Mouse (Mus musculus): ENCODE results near the gene Plekhg6. TPM values are rescaled to one million over a fixed set of nuclear protein-coding genes. Genes with fewer than 3 reads are reported as not detected.

The Plekhg6 gene
- polyA plus RNA-seq, 1 experiment from 2014 or later = 0.49 TPM

DNA sequence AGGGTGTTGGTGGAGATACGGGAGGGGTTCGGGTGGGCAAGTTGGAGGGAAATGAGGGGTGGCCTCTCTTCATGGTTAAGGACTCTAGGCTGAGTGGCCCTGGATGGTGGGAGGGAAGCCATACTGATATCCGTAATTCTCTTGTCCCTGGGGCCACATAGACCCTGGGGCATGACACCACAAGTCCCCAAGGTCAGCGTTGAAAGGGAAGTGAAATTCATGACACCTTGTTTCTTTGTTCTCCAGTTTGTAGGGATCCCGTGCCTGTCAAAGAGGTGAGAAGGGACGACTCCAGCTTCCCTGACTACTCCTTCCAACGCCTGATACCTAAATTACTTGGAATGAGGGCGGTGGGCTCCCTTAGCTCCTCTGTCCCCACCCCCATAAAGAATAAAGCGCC, 19.7 kb downstream of the Plekhg6 start:
- 79% methylated on average over 9 of the region's 9 CpGs for WGBS
- ATAC-seq (ENCODE audit: low read depth) = no peak
- Histone ChIP-seq H3K36me3 (ENCODE audit: control insufficient read depth, insufficient read depth, low read length) (peaks cover 44% of the 10 kb centered on the region), H3K27me3 (ENCODE audit: control insufficient read depth, insufficient read depth, low read depth, low read length) (no peaks in the 10 kb centered on the region), H3K4me1 (replicated peaks; ENCODE audit: control insufficient read depth, insufficient read depth, low read length) (peaks cover 13% of the 10 kb centered on the region), H3K4me2 (ENCODE audit: low read depth, low read length) (no peak overlapping the region), H3K27ac (ENCODE audit: low read length) (no peak overlapping the region), H3K9me3 (ENCODE audit: control insufficient read depth, low read length) (no peaks in the 10 kb centered on the region), H3K4me3 (ENCODE audit: low read length) (no peak overlapping the region), H3K9ac (ENCODE audit: low read length) (no peak overlapping the region)

- H3K27ac ChIP-seq (ENCODE audit: low read length) = no peak overlapping the region
- H3K9me3 ChIP-seq (ENCODE audit: control insufficient read depth, low read length) = no peaks in the 10 kb centered on the region
- no peak overlapping the region for H3K4me3 ChIP-seq (ENCODE audit: low read length)
- peaks cover 44% of the 10 kb centered on the region for H3K36me3 ChIP-seq (ENCODE audit: control insufficient read depth, insufficient read depth, low read length)
- no peak overlapping the region for H3K9ac ChIP-seq (ENCODE audit: low read length)
- no peak overlapping the region for H3K4me2 ChIP-seq (ENCODE audit: low read depth, low read length)
- no peaks in the 10 kb centered on the region for H3K27me3 ChIP-seq (ENCODE audit: control insufficient read depth, insufficient read depth, low read depth, low read length)
- 44% methylated on average over 9 of the region's 9 CpGs for WGBS
- no peak for ATAC-seq (ENCODE audit: low read depth)
- H3K4me1 ChIP-seq (replicated peaks; ENCODE audit: control insufficient read depth, insufficient read depth, low read length) = peaks cover 21% of the 10 kb centered on the region
Measured at GRCm38 (mm10) chr6:125359999-125360398, 20.6 kb downstream of the Plekhg6 start.

DNA sequence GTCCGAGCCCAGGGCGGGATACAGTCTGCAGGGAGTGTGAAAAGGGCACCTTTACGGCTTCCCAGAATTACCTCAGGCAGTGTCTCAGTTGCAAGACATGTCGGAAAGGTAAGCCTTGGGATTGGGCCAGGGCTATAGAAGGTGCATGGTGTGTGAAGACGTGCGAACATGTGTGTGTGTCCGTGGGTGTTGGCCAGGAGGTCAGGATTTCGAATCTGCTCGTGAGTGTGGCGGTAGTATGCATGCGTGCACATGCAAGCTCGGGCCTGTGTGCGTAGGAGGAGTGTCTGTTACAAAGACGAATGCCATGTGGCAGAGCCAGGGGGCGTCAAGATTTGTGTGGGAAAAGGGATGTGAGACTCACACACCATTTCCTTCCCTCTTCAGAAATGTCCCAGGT, 23.3 kb downstream of the Plekhg6 start:
- no peaks in the 10 kb centered on the region for H3K27me3 ChIP-seq (ENCODE audit: control insufficient read depth, insufficient read depth, low read depth, low read length)
- peaks cover 44% of the 10 kb centered on the region for H3K36me3 ChIP-seq (ENCODE audit: control insufficient read depth, insufficient read depth, low read length)
- H3K9ac ChIP-seq (ENCODE audit: low read length) = no peak overlapping the region
- peaks cover 43% of the 10 kb centered on the region for H3K4me1 ChIP-seq (replicated peaks; ENCODE audit: control insufficient read depth, insufficient read depth, low read length)
- no peak overlapping the region for H3K4me3 ChIP-seq (ENCODE audit: low read length)
- no peak overlapping the region for H3K27ac ChIP-seq (ENCODE audit: low read length)
- ATAC-seq (ENCODE audit: low read depth) = no peak
- 85% methylated on average over 15 of the region's 15 CpGs for WGBS
- H3K9me3 ChIP-seq (ENCODE audit: control insufficient read depth, low read length) = no peaks in the 10 kb centered on the region
- H3K4me2 ChIP-seq (ENCODE audit: low read depth, low read length) = no peak overlapping the region

- Histone ChIP-seq H3K9ac (ENCODE audit: low read length) (0 out of 2 replicates have a peak overlapping the region, but pooled peaks have one; percentile 6), H3K4me3 (ENCODE audit: low read length) (no peak overlapping the region), H3K4me1 (replicated peaks; ENCODE audit: control insufficient read depth, insufficient read depth, low read length) (peaks cover 51% of the 10 kb centered on the region), H3K27me3 (ENCODE audit: control insufficient read depth, insufficient read depth, low read depth, low read length) (no peaks in the 10 kb centered on the region), H3K9me3 (ENCODE audit: control insufficient read depth, low read length) (no peaks in the 10 kb centered on the region), H3K36me3 (ENCODE audit: control insufficient read depth, insufficient read depth, low read length) (peaks cover 36% of the 10 kb centered on the region), H3K27ac (ENCODE audit: low read length) (no peak overlapping the region), H3K4me2 (ENCODE audit: low read depth, low read length) (no peak overlapping the region)
- WGBS = 17% methylated on average over 8 of the region's 8 CpGs
- ATAC-seq (ENCODE audit: low read depth) = no peak
Measured at GRCm38 (mm10) chr6:125356264-125356663, 24.3 kb downstream of the Plekhg6 start.

DNA sequence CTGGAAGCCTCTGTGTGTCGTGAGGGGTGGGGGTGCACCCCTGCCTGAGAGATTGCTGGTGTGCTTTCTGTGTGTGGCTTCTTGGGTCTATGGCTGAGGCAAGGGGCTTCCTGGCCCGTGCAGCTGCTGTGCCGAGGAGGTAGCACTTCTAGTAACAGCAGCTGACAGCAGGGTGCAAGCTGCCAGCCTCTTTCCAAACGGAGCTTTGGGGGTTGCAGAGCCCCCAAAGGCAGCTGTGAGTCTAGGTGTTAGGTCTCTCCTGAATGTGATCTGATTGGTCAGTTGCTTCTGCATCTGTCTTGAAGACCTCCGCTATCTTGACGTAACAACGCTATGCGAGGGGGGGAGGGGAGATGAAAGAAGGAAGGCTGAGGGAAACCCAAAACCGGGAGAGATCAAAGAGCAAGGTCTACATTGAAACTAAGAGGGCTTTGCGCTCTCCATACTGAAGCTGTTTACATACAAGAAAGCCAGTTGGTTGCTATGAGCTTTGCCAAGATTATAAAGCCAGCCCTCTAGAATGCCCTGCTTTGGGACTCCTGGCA, 25.3 kb downstream of the Plekhg6 start:
- Histone ChIP-seq H3K36me3 (ENCODE audit: control insufficient read depth, insufficient read depth, low read length) (peaks cover 26% of the 10 kb centered on the region), H3K4me3 (ENCODE audit: low read length) (peak overlapping the region; percentile 23; the same call in 1 of the 2 replicates), H3K9ac (ENCODE audit: low read length) (peak overlapping the region; percentile 44), H3K9me3 (ENCODE audit: control insufficient read depth, low read length) (no peaks in the 10 kb centered on the region), H3K27ac (ENCODE audit: low read length) (peak overlapping the region; percentile 75), H3K4me2 (ENCODE audit: low read depth, low read length) (peak overlapping the region; percentile 46), H3K27me3 (ENCODE audit: control insufficient read depth, insufficient read depth, low read depth, low read length) (no peaks in the 10 kb centered on the region), H3K4me1 (replicated peaks; ENCODE audit: control insufficient read depth, insufficient read depth, low read length) (peaks cover 56% of the 10 kb centered on the region)
- 5% methylated on average over 10 of the region's 10 CpGs for WGBS
- peak; percentile 15; the same call in 1 of the 2 replicates for ATAC-seq (ENCODE audit: low read depth)

GRCm38 (mm10) chr6:125354352-125355151, 26.0 kb downstream of the Plekhg6 start:
- peak overlapping the region; percentile 23 for H3K4me3 ChIP-seq (ENCODE audit: low read length)
- H3K9ac ChIP-seq (ENCODE audit: low read length) = peak overlapping the region; percentile 56
- 6% methylated on average over 14 of the region's 14 CpGs for WGBS
- H3K27me3 ChIP-seq (ENCODE audit: control insufficient read depth, insufficient read depth, low read depth, low read length) = no peaks in the 10 kb centered on the region
- no peaks in the 10 kb centered on the region for H3K9me3 ChIP-seq (ENCODE audit: control insufficient read depth, low read length)
- H3K36me3 ChIP-seq (ENCODE audit: control insufficient read depth, insufficient read depth, low read length) = peaks cover 19% of the 10 kb centered on the region
- peak overlapping the region; percentile 75 for H3K27ac ChIP-seq (ENCODE audit: low read length)
- peak; percentile 55 for ATAC-seq (ENCODE audit: low read depth)
- H3K4me2 ChIP-seq (ENCODE audit: low read depth, low read length) = peak overlapping the region; percentile 46
- H3K4me1 ChIP-seq (replicated peaks; ENCODE audit: control insufficient read depth, insufficient read depth, low read length) = peaks cover 56% of the 10 kb centered on the region

- Histone ChIP-seq H3K4me3 (ENCODE audit: low read length) (no peak overlapping the region), H3K27ac (ENCODE audit: low read length) (peak overlapping the region; percentile 75), H3K9ac (ENCODE audit: low read length) (peak overlapping the region; percentile 56; the same call in 1 of the 2 replicates), H3K9me3 (ENCODE audit: control insufficient read depth, low read length) (no peaks in the 10 kb centered on the region), H3K27me3 (ENCODE audit: control insufficient read depth, insufficient read depth, low read depth, low read length) (no peaks in the 10 kb centered on the region), H3K4me1 (replicated peaks; ENCODE audit: control insufficient read depth, insufficient read depth, low read length) (peaks cover 61% of the 10 kb centered on the region), H3K4me2 (ENCODE audit: low read depth, low read length) (peak overlapping the region; percentile 46), H3K36me3 (ENCODE audit: control insufficient read depth, insufficient read depth, low read length) (peaks cover 16% of the 10 kb centered on the region)
- no peak for ATAC-seq (ENCODE audit: low read depth)
- 63% methylated on average over 4 of the region's 4 CpGs for WGBS
Measured at GRCm38 (mm10) chr6:125353655-125354054, 26.9 kb downstream of the Plekhg6 start.

GRCm38 (mm10) chr6:125353221-125353620, 27.4 kb downstream of the Plekhg6 start:
- Histone ChIP-seq H3K9ac (ENCODE audit: low read length) (no peak overlapping the region; the same call in 1 of the 2 replicates), H3K27me3 (ENCODE audit: control insufficient read depth, insufficient read depth, low read depth, low read length) (no peaks in the 10 kb centered on the region), H3K4me1 (replicated peaks; ENCODE audit: control insufficient read depth, insufficient read depth, low read length) (peaks cover 65% of the 10 kb centered on the region), H3K27ac (ENCODE audit: low read length) (no peak overlapping the region), H3K4me3 (ENCODE audit: low read length) (no peak overlapping the region), H3K36me3 (ENCODE audit: control insufficient read depth, insufficient read depth, low read length) (peaks cover 12% of the 10 kb centered on the region), H3K9me3 (ENCODE audit: control insufficient read depth, low read length) (no peaks in the 10 kb centered on the region), H3K4me2 (ENCODE audit: low read depth, low read length) (no peak overlapping the region)
- WGBS = 64% methylated on average over 11 of the region's 11 CpGs
- ATAC-seq (ENCODE audit: low read depth) = no peak

GRCm38 (mm10) chr6:125352811-125353210, 27.8 kb downstream of the Plekhg6 start:
- WGBS = 37% methylated on average over 4 of the region's 4 CpGs
- H3K9me3 ChIP-seq (ENCODE audit: control insufficient read depth, low read length) = no peaks in the 10 kb centered on the region
- H3K36me3 ChIP-seq (ENCODE audit: control insufficient read depth, insufficient read depth, low read length) = peaks cover 9% of the 10 kb centered on the region
- H3K4me1 ChIP-seq (replicated peaks; ENCODE audit: control insufficient read depth, insufficient read depth, low read length) = peaks cover 67% of the 10 kb centered on the region
- H3K27ac ChIP-seq (ENCODE audit: low read length) = no peak overlapping the region
- H3K9ac ChIP-seq (ENCODE audit: low read length) = peak overlapping the region; percentile 42; the same call in 1 of the 2 replicates
- H3K4me2 ChIP-seq (ENCODE audit: low read depth, low read length) = no peak overlapping the region
- H3K4me3 ChIP-seq (ENCODE audit: low read length) = no peak overlapping the region
- no peak for ATAC-seq (ENCODE audit: low read depth)
- H3K27me3 ChIP-seq (ENCODE audit: control insufficient read depth, insufficient read depth, low read depth, low read length) = no peaks in the 10 kb centered on the region

Measured in lung, embryonic 16.5 days (tissue).